Mouse (Mus musculus) neural tube, embryonic 15.5 days (tissue): ENCODE data around the gene Pygb. TPM values are rescaled to one million over a fixed set of nuclear protein-coding genes. Genes with fewer than 3 reads are reported as not detected.
A peak's percentile ranks its signal among the peaks of the same experiment; 100 is the strongest.

Source experiments
- ATAC-seq: fragments of 200-750 bp; cut with Nextera tagmentation; 2 replicates; pipeline ENCODE4 v1.8.0; 2017; ENCODE audit warnings: mild to moderate bottlenecking, moderate TSS enrichment, moderate library complexity; ENCODE audit not compliant: low FRiP score
- H3K27ac ChIP-seq: fragments of 300-500 bp; sonication (generic); replicated peaks from 2 replicates; pipeline ENCODE4 v1.5.1; 2015; ENCODE audit warnings: mild to moderate bottlenecking, inconsistent platforms
- H3K27me3 ChIP-seq: fragments of 300-500 bp; sonication (generic); replicated peaks from 2 replicates; pipeline ENCODE4 v1.6.1; 2015; ENCODE audit warnings: inconsistent platforms
- H3K36me3 ChIP-seq: fragments of 300-500 bp; sonication (generic); 2 replicates; pipeline ENCODE4 v1.6.1; 2015; ENCODE audit warnings: inconsistent platforms
- H3K4me1 ChIP-seq: fragments of 300-500 bp; sonication (generic); 2 replicates; pipeline ENCODE4 v1.6.1; 2015; ENCODE audit warnings: inconsistent platforms
- H3K4me2 ChIP-seq: fragments of 300-500 bp; sonication (generic); 2 replicates; pipeline ENCODE4 v1.6.1; 2015; ENCODE audit warnings: inconsistent platforms, mild to moderate bottlenecking, moderate library complexity
- H3K4me3 ChIP-seq: fragments of 300-500 bp; sonication (generic); replicated peaks from 2 replicates; pipeline ENCODE4 v1.5.1; 2015; ENCODE audit warnings: mild to moderate bottlenecking, inconsistent platforms
- H3K9ac ChIP-seq: fragments of 300-500 bp; sonication (generic); replicated peaks from 2 replicates; pipeline ENCODE4 v1.6.1; 2015; ENCODE audit warnings: mild to moderate bottlenecking, inconsistent platforms
- H3K9me3 ChIP-seq: fragments of 300-500 bp; sonication (generic); replicated peaks from 2 replicates; pipeline ENCODE4 v1.6.1; 2016; ENCODE audit warnings: inconsistent platforms
- WGBS: fragments of 180-500 bp; shearing (Covaris S2); methylation state at CpG from one replicate; pipeline ENCODE4 v1.1.7; 2015; ENCODE audit warnings: mixed read lengths; 5-methylcytosine and 5-hydroxymethylcytosine counted together
- polyA plus RNA-seq: library from polyadenylated mRNA; unstranded; fragments of >200 nt; fragmentation: Nextera tagmentation; extraction: Ambion mirVana; gene quantifications from 2 replicates; pipeline ENCODE4 v1.2.1, GENCODE M21; 2015

The Pygb gene
- polyA plus RNA-seq, 1 experiment from 2014 or later: 158 TPM

DNA sequence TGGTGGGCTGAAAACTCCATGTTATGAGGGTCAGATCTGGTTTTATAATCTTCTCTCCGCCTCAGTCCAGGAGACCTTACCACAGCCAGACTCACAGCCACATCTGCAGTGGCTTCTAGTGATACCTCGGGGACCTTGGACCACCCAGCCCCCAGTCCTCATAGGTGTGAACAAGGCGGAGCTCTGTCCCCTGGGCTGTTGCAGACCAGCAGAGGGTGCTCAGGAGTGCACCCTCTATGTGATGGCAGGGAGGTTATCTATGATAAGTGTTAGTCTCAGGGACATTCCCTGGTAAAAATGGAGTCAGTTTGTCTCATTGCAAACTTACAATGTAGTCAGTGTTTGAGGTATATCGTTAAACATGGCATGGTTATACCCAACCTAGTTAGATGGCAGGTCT lies 42.1 kb downstream of the Pygb start:
- Histone ChIP-seq H3K9me3 (no peaks in the 10 kb centered on the region), H3K27me3 (no peaks in the 10 kb centered on the region), H3K9ac (no peak overlapping the region), H3K4me1 (no peaks in the 10 kb centered on the region), H3K27ac (no peak overlapping the region), H3K4me2 (no peak overlapping the region), H3K36me3 (peaks cover 98% of the 10 kb centered on the region), H3K4me3 (no peak overlapping the region)
- WGBS: 91% methylated on average over 4 of the region's 4 CpGs
- no peak for ATAC-seq

DNA sequence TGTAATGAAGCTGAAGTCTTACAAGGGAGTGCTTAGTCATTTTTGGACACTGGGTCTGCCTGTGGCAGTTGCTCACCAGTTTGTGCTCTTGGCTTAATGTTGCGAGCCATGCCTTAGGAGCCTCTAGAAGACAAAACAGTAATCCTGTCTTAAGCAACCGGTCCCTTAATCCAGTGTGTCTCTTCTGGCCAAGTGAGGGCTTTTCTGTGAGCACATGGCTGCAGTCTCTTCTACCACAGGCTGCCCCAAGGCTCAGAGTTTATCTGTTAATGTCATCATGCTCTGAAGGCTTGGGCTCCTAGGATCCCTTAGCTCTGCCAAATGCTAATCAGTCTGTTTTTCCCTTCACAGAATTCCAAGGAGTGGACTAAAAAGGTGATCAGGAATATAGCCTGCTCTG lies 43.5 kb downstream of the Pygb start:
- Histone ChIP-seq H3K27ac (no peak overlapping the region), H3K4me3 (no peak overlapping the region), H3K9ac (no peak overlapping the region), H3K4me1 (no peaks in the 10 kb centered on the region), H3K4me2 (no peak overlapping the region), H3K36me3 (peaks cover 96% of the 10 kb centered on the region), H3K27me3 (no peaks in the 10 kb centered on the region), H3K9me3 (no peaks in the 10 kb centered on the region)
- no peak for ATAC-seq
- WGBS: 100% methylated on average over 2 of the region's 2 CpGs

DNA sequence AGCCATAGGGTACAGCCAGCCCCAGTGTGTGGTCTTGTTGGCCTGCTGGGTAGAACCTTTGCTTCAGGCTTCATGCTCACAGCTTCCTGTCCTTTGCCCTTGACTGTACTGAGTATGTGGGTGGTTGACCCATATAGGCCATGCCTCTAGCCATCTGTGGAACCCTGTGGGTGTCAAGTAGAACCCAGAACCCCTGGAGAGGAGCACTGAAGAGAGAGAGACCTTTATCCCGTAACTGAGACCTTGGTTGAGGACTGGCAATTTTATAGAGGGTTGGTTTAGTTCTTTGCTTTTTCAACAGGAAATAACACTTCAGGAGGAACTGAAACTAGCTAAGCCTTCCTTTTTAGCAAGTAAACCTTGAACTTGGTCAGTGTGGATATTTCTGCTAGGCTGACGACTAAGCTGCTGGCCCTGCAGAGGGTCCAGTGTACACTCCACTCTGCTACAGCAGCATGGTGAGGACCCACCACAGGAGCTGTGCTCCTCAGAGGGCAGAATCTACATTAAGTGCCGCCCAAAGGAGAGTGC lies 44.4 kb downstream of the Pygb start:
- no peak for ATAC-seq
- no peaks in the 10 kb centered on the region for H3K27me3 ChIP-seq
- no peak overlapping the region for H3K9ac ChIP-seq
- H3K4me3 ChIP-seq: no peak overlapping the region
- H3K36me3 ChIP-seq: peaks cover 91% of the 10 kb centered on the region
- no peaks in the 10 kb centered on the region for H3K9me3 ChIP-seq
- H3K4me2 ChIP-seq: no peak overlapping the region
- no peaks in the 10 kb centered on the region for H3K4me1 ChIP-seq
- no peak overlapping the region for H3K27ac ChIP-seq
- WGBS: 76% methylated on average over 3 of the region's 3 CpGs

DNA sequence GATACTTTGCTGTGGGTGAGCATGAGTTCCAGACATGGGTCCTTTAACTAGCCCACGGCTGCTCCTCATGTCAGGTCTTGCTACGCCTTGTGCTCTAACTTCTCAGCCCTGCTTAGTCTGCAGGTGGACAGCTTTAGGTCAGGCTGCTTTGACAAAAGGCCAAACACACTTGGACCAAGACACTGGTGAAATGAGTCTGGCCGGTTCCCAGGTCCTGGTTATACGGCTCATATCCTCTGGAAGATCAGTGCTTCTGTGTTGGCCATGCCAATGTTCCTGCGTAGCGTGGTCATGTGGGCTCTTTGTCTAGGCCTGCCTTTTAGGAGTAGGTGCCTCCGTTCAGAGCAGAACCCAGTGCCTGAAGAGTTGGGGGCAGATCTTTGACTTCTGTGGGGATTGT lies 45.5 kb downstream of the Pygb start:
- Histone ChIP-seq H3K4me2 (no peak overlapping the region), H3K27ac (no peak overlapping the region), H3K4me3 (no peak overlapping the region), H3K9me3 (no peaks in the 10 kb centered on the region), H3K36me3 (peaks cover 87% of the 10 kb centered on the region), H3K9ac (no peak overlapping the region), H3K4me1 (no peaks in the 10 kb centered on the region), H3K27me3 (no peaks in the 10 kb centered on the region)
- no peak for ATAC-seq
- WGBS: 91% methylated on average over 7 of the region's 7 CpGs

- H3K4me2 ChIP-seq: no peak overlapping the region
- no peaks in the 10 kb centered on the region for H3K4me1 ChIP-seq
- H3K9ac ChIP-seq: no peak overlapping the region
- no peaks in the 10 kb centered on the region for H3K27me3 ChIP-seq
- no peak overlapping the region for H3K4me3 ChIP-seq
- no peak for ATAC-seq
- H3K36me3 ChIP-seq: peaks cover 75% of the 10 kb centered on the region
- H3K27ac ChIP-seq: no peak overlapping the region
- H3K9me3 ChIP-seq: no peaks in the 10 kb centered on the region
- WGBS: 91% methylated on average over 7 of the region's 7 CpGs
These were observed 48.1 kb downstream of the Pygb start for GRCm38 (mm10) chr2:150834616-150835015.

DNA sequence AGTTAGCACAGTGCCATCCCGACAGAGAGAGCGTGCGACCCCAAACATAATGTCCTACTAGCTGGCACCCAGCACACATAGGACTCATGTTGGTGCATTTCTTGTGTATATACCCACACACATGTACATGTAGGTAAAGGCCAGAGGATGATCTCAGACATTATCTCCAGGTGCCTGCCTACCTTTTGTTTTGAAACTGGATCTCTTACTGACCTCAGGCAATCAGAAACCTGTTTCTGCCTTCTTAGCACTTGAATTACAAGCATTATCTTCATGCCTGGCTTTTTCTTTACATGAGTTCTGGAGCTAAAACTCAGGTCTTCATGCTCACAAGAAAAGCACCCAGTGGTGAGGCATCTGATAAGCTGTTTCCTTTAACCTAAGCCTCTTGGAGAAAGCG lies 49.4 kb downstream of the Pygb start:
- 96% methylated on average over 4 of the region's 4 CpGs for WGBS
- H3K9ac ChIP-seq: no peak overlapping the region
- ATAC-seq: no peak
- peaks cover 62% of the 10 kb centered on the region for H3K36me3 ChIP-seq
- no peak overlapping the region for H3K4me2 ChIP-seq
- no peak overlapping the region for H3K4me3 ChIP-seq
- no peaks in the 10 kb centered on the region for H3K4me1 ChIP-seq
- no peaks in the 10 kb centered on the region for H3K9me3 ChIP-seq
- no peak overlapping the region for H3K27ac ChIP-seq
- H3K27me3 ChIP-seq: no peaks in the 10 kb centered on the region

GRCm38 (mm10) chr2:150836906-150837305 lies 50.4 kb downstream of the Pygb start:
- H3K9ac ChIP-seq: no peak overlapping the region
- WGBS: 78% methylated on average over 15 of the region's 15 CpGs
- no peak for ATAC-seq
- no peak overlapping the region for H3K4me2 ChIP-seq
- no peak overlapping the region for H3K27ac ChIP-seq
- H3K36me3 ChIP-seq: peaks cover 52% of the 10 kb centered on the region
- H3K27me3 ChIP-seq: no peaks in the 10 kb centered on the region
- H3K4me3 ChIP-seq: no peak overlapping the region
- H3K4me1 ChIP-seq: no peaks in the 10 kb centered on the region
- no peaks in the 10 kb centered on the region for H3K9me3 ChIP-seq

DNA sequence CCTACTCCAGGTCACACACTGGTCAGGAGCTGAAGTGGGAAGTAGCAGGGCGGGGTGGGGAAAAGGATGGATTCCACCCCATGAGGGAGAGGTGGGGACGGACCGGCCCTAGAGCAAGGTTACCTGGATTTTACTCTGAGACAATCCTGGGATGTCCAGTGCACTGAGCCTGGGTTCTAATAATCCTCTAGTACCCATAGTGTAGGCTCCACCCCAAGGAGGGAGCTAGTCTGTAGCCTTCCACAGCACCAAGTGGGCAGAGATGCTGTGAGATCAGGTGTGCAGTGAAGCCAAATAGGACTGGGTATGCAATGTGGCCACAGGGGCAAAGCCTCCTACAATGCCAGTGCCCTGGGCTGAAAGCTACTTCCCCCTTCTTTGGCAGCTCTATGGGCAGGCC lies 51.2 kb downstream of the Pygb start:
- Histone ChIP-seq H3K4me1 (no peaks in the 10 kb centered on the region), H3K9me3 (no peaks in the 10 kb centered on the region), H3K27me3 (no peaks in the 10 kb centered on the region), H3K4me2 (no peak overlapping the region), H3K4me3 (no peak overlapping the region), H3K9ac (no peak overlapping the region), H3K27ac (no peak overlapping the region), H3K36me3 (peaks cover 48% of the 10 kb centered on the region)
- ATAC-seq: no peak
- 96% methylated on average over 3 of the region's 3 CpGs for WGBS

DNA sequence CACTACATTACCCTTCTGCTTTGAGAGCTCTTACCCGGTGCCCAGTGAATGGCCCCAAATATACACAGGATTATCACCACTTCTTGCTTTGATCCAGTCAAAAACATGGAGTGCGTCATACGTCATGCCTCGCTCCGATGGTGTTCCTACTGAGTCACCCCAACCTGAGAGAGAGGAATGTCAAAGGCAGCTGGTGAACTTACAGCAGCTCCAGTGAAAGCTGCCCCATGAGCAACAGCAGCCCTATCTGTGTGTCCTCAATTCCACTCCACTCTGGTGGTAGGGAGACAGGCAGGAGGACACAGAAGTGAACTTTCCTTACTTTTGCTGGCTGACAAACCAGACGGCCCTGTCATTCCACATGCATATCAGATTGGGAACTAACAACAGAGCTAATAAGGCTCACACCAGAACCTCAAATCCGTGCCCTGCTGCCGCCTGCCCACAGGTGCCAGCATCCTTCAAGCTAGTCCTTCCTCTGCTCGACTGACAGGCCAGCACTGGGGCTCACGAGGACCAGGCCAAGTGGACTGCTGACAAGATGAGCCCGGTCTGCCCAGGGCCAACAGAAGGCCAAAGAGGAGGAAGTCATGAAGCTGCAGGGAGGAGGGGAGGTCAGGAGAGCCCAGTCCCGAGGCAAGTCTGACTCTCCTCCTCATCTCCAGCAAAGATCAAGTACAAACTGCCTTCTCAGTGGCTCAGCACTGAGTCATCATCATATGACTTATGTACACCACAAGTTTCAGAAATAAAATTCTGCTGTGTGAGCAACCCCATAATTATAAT lies 53.3 kb downstream of the Pygb start:
- Histone ChIP-seq H3K4me3 (no peak overlapping the region), H3K27me3 (no peaks in the 10 kb centered on the region), H3K27ac (no peak overlapping the region), H3K4me1 (0 out of 2 replicates have a peak, but pooled peaks cover under 1% of the 10 kb centered on the region), H3K9ac (no peak overlapping the region), H3K36me3 (peaks cover 35% of the 10 kb centered on the region), H3K9me3 (no peaks in the 10 kb centered on the region), H3K4me2 (no peak overlapping the region)
- WGBS: 86% methylated on average over 12 of the region's 12 CpGs
- no peak for ATAC-seq

- H3K27ac ChIP-seq: no peak overlapping the region
- H3K27me3 ChIP-seq: no peaks in the 10 kb centered on the region
- H3K4me2 ChIP-seq: no peak overlapping the region
- H3K4me3 ChIP-seq: no peak overlapping the region
- H3K9me3 ChIP-seq: no peaks in the 10 kb centered on the region
- H3K4me1 ChIP-seq: 0 out of 2 replicates have a peak, but pooled peaks cover 2% of the 10 kb centered on the region
- H3K9ac ChIP-seq: no peak overlapping the region
- no peak for ATAC-seq
- 58% methylated on average over 11 of the region's 11 CpGs for WGBS
- peaks cover 33% of the 10 kb centered on the region for H3K36me3 ChIP-seq
These were observed 54.6 kb downstream of the Pygb start for GRCm38 (mm10) chr2:150841109-150841508.

DNA sequence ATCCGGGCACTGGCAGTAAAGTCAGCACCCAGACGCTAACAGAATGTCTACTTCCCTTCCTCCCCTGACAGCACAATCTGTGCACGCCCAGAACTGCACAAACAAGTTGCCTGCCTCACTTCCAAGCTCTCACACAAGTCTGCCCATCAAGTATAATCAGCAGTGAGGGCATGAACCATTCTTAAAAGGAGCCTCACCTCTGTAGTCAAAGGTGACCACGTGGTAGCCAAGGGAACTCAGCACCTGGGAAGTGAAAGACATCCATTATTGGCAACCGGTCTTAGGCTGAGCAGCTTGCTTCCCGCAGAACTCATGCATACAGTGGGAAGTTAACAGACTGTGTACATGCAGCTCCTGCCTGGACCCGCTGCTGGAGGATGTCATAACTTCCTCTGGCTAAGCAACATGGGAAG lies 55.5 kb downstream of the Pygb start:
- Histone ChIP-seq H3K27me3 (no peaks in the 10 kb centered on the region), H3K9ac (no peak overlapping the region), H3K27ac (no peak overlapping the region), H3K4me1 (0 out of 2 replicates have a peak, but pooled peaks cover 5% of the 10 kb centered on the region), H3K4me2 (no peak overlapping the region), H3K9me3 (no peaks in the 10 kb centered on the region), H3K36me3 (peaks cover 30% of the 10 kb centered on the region), H3K4me3 (no peak overlapping the region)
- ATAC-seq: no peak; the same call in 1 of the 2 replicates
- WGBS: 83% methylated on average over 7 of the region's 7 CpGs

GRCm38 (mm10) chr2:150844798-150845197 lies 58.3 kb downstream of the Pygb start:
- no peak overlapping the region for H3K9ac ChIP-seq
- H3K36me3 ChIP-seq: peaks cover 16% of the 10 kb centered on the region; the same call in 1 of the 2 replicates
- no peaks in the 10 kb centered on the region for H3K9me3 ChIP-seq
- no peak overlapping the region for H3K4me2 ChIP-seq
- H3K4me1 ChIP-seq: peaks cover 11% of the 10 kb centered on the region; the same call in 1 of the 2 replicates
- H3K27ac ChIP-seq: peak overlapping the region; percentile 20
- H3K4me3 ChIP-seq: no peak overlapping the region
- WGBS: 79% methylated on average over 1 of the region's 1 CpGs
- no peak for ATAC-seq
- H3K27me3 ChIP-seq: no peaks in the 10 kb centered on the region
